Mouse (Mus musculus) C2C12 (cell line): ENCODE data around the gene Dgcr6. TPM values are rescaled to one million over a fixed set of nuclear protein-coding genes. Genes with fewer than 3 reads are reported as not detected.

Source experiments
- H3K27me3 ChIP-seq: one replicate; pipeline ENCODE4 v1.6.1; 2011; ENCODE audit not compliant: control insufficient read depth, insufficient read depth, insufficient read length
- H3K36me3 ChIP-seq: one replicate; pipeline ENCODE4 v1.6.1; 2011; ENCODE audit not compliant: control insufficient read depth, insufficient read depth
- H3K4me3 ChIP-seq: one replicate; pipeline ENCODE4 v1.5.1; 2011; ENCODE audit warnings: mild to moderate bottlenecking, control low read depth; ENCODE audit not compliant: poor library complexity, insufficient read depth, severe bottlenecking
- H3K79me2 ChIP-seq: one replicate; pipeline ENCODE4 v1.6.1; 2011; ENCODE audit not compliant: control insufficient read depth, insufficient read depth
- H3K79me3 ChIP-seq: one replicate; pipeline ENCODE4 v1.6.1; 2011; ENCODE audit warnings: low read depth, control low read depth
- H3ac ChIP-seq: one replicate; pipeline ENCODE3; 2011; ENCODE audit warnings: low read depth; ENCODE audit not compliant: control insufficient read depth, insufficient read length
- CEBPB ChIP-seq: IDR thresholded peaks from one replicate; pipeline ENCODE4 v1.6.1; 2011; ENCODE audit warnings: low read depth, mild to moderate bottlenecking, control low read depth, moderate library complexity
- CTCF ChIP-seq: IDR thresholded peaks from one replicate; pipeline ENCODE4 v1.5.1; 2011; ENCODE audit not compliant: control insufficient read depth, insufficient read depth, insufficient read length
- FOSL1 ChIP-seq: IDR thresholded peaks from one replicate; pipeline ENCODE4 v1.8.0; 2011; ENCODE audit warnings: mild to moderate bottlenecking, low read length; ENCODE audit not compliant: poor library complexity, insufficient read depth, severe bottlenecking
- MAX ChIP-seq: IDR thresholded peaks from one replicate; pipeline ENCODE4 v1.6.1; 2011; ENCODE audit warnings: mild to moderate bottlenecking, control low read depth
- MYOD1 ChIP-seq: IDR thresholded peaks from one replicate; pipeline ENCODE4 v1.6.1; 2011; ENCODE audit warnings: low read depth; ENCODE audit not compliant: control insufficient read depth, insufficient read length
- MYOG ChIP-seq: IDR thresholded peaks from one replicate; pipeline ENCODE4 v1.6.1; 2011; ENCODE audit not compliant: control insufficient read depth, insufficient read length; ENCODE audit errors: extremely low read depth
- USF1 ChIP-seq: IDR thresholded peaks from one replicate; pipeline ENCODE4 v1.6.1; 2011; ENCODE audit warnings: low read depth, mild to moderate bottlenecking, control low read depth, moderate library complexity
- polyA plus RNA-seq: library from polyadenylated mRNA; unstranded; fragments of >200 nt; fragmentation: generic; extraction: Trizol; gene quantifications from one replicate; pipeline ENCODE4 v1.2.1, GENCODE M21; 2012; ENCODE audit warnings: missing spikeins

The Dgcr6 gene
- polyA plus RNA-seq, 1 experiment: 71.1 TPM

DNA sequence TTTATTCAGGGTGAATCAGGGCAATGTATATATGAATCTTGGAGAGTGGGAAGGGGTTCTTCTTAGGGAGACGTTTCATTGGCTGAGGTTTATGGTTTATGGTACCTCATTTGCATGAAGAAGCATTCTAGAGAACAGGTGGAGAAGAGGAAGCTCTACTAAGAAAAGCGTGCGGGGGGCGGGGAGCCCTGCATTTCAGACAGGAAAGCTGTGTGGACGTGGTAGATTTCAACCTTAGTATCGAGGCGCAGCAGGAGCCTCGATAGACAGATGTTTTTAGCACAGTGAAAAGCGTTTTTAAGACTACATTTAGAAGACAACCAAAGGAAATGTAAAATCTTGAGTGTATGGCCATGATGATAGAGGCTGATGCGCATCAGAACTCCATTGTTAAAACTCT, 6.6 kb downstream of the Dgcr6 start:
- TF ChIP-seq CEBPB (no peak), MAX (no peak), MYOD1 (no peak), FOSL1 (no peak), MYOG (no peak), USF1 (no peak), CTCF (no peak)
- no peak overlapping the region for H3ac ChIP-seq
- no peaks in the 10 kb centered on the region for H3K36me3 ChIP-seq
- no peak overlapping the region for H3K4me3 ChIP-seq
- no peaks in the 10 kb centered on the region for H3K79me2 ChIP-seq
- H3K79me3 ChIP-seq: no peaks in the 10 kb centered on the region
- peaks cover 3% of the 10 kb centered on the region for H3K27me3 ChIP-seq

GRCm38 (mm10) chr16:18061201-18061600, 8.5 kb downstream of the Dgcr6 start:
- H3K27me3 ChIP-seq: no peaks in the 10 kb centered on the region
- TF ChIP-seq CTCF: no peak
- TF ChIP-seq USF1: no peak
- TF ChIP-seq MYOG: no peak
- no peak for TF ChIP-seq FOSL1
- no peak for TF ChIP-seq MYOD1
- TF ChIP-seq CEBPB: no peak
- TF ChIP-seq MAX: no peak
- no peak overlapping the region for H3K4me3 ChIP-seq
- H3K79me2 ChIP-seq: no peaks in the 10 kb centered on the region
- no peaks in the 10 kb centered on the region for H3K79me3 ChIP-seq
- H3K36me3 ChIP-seq: no peaks in the 10 kb centered on the region
- no peak overlapping the region for H3ac ChIP-seq

- no peak for TF ChIP-seq MAX
- no peak for TF ChIP-seq FOSL1
- no peak for TF ChIP-seq CEBPB
- TF ChIP-seq CTCF: no peak
- no peak for TF ChIP-seq USF1
- no peak for TF ChIP-seq MYOG
- no peak for TF ChIP-seq MYOD1
- Histone ChIP-seq H3K27me3 (no peaks in the 10 kb centered on the region), H3K79me3 (peaks cover 8% of the 10 kb centered on the region)
Observed at GRCm38 (mm10) chr16:18066060-18067009, 13.7 kb downstream of the Dgcr6 start.

GRCm38 (mm10) chr16:18068653-18069376, 16.2 kb downstream of the Dgcr6 start:
- no peak overlapping the region for H3ac ChIP-seq
- TF ChIP-seq MYOD1 (no peak), FOSL1 (no peak), CEBPB (no peak), MYOG (no peak), USF1 (no peak), MAX (no peak), CTCF (no peak)
- no peak overlapping the region for H3K4me3 ChIP-seq
- no peaks in the 10 kb centered on the region for H3K27me3 ChIP-seq
- H3K36me3 ChIP-seq: peaks cover 7% of the 10 kb centered on the region
- peaks cover 11% of the 10 kb centered on the region for H3K79me2 ChIP-seq
- H3K79me3 ChIP-seq: peaks cover 8% of the 10 kb centered on the region

More at GRCm38 (mm10) chr16:18066060-18067009, 13.7 kb downstream of the Dgcr6 start:
- peak overlapping the region; percentile 65 for H3K4me3 ChIP-seq
- peaks cover 7% of the 10 kb centered on the region for H3K36me3 ChIP-seq
- peak overlapping the region; percentile 61 for H3ac ChIP-seq
- peaks cover 11% of the 10 kb centered on the region for H3K79me2 ChIP-seq

- H3K79me2 ChIP-seq: peaks cover 11% of the 10 kb centered on the region
- peaks cover 7% of the 10 kb centered on the region for H3K36me3 ChIP-seq
- no peak overlapping the region for H3ac ChIP-seq
- H3K79me3 ChIP-seq: peaks cover 8% of the 10 kb centered on the region
- no peaks in the 10 kb centered on the region for H3K27me3 ChIP-seq
- TF ChIP-seq CTCF (no peak), MYOD1 (no peak), CEBPB (no peak), FOSL1 (no peak), MYOG (no peak), USF1 (no peak), MAX (no peak)
- no peak overlapping the region for H3K4me3 ChIP-seq
Observed at GRCm38 (mm10) chr16:18070798-18071197, 18.1 kb downstream of the Dgcr6 start.

- Histone ChIP-seq H3K27me3 (no peaks in the 10 kb centered on the region), H3ac (no peak overlapping the region), H3K79me2 (peaks cover 4% of the 10 kb centered on the region), H3K36me3 (peaks cover 7% of the 10 kb centered on the region), H3K4me3 (no peak overlapping the region), H3K79me3 (peaks cover 3% of the 10 kb centered on the region)
- TF ChIP-seq CTCF (no peak), MYOD1 (no peak), MYOG (no peak), FOSL1 (no peak)
Observed at GRCm38 (mm10) chr16:18072089-18072488, 19.4 kb downstream of the Dgcr6 start.
